Mouse (Mus musculus): ENCODE measurements around the gene Gm17190.
"Not testable (repeated sequence)": the region's sequence is repeated elsewhere in the genome, so short reads cannot be mapped to it uniquely, and the experiment has no call there.

The Gm17190 gene

GRCm38 (mm10) chr13:96081754-96082153, at the start of gene Gm17190:
TSS of gene Gm17190 (plus strand) at chr13:96082054.
- DNase-seq (ENCODE audit: low spot score): not testable (repeated sequence)

- DNase-seq (ENCODE audit: low spot score): no peak
Measured at GRCm38 (mm10) chr13:96039536-96039935, 42.3 kb upstream of the Gm17190 start.

- DNase-seq (ENCODE audit: low spot score): no peak
Measured at GRCm38 (mm10) chr13:96040275-96041042, 41.4 kb upstream of the Gm17190 start.

- DNase-seq (ENCODE audit: low spot score): peak; percentile 3
Measured at GRCm38 (mm10) chr13:96045396-96045795, 36.5 kb upstream of the Gm17190 start.

GRCm38 (mm10) chr13:96052755-96053154, 29.1 kb upstream of the Gm17190 start:
- DNase-seq (ENCODE audit: low spot score): no peak

GRCm38 (mm10) chr13:96073555-96073954, 8.3 kb upstream of the Gm17190 start:
- DNase-seq (ENCODE audit: low spot score): no peak

- not testable (repeated sequence) for DNase-seq (ENCODE audit: low spot score)
Measured at GRCm38 (mm10) chr13:96081276-96081675, 578 bp upstream of the Gm17190 start, which contains the start of gene Gm20075. TSS of gene Gm20075 (minus strand) at chr13:96081376.

GRCm38 (mm10) chr13:96085581-96086302, 3.9 kb downstream of the Gm17190 start:
- DNase-seq (ENCODE audit: low spot score): no peak

GRCm38 (mm10) chr13:96090929-96091328, 9.1 kb downstream of the Gm17190 start:
- DNase-seq (ENCODE audit: low spot score): no peak

GRCm38 (mm10) chr13:96106367-96106766, 24.5 kb downstream of the Gm17190 start:
- DNase-seq (ENCODE audit: low spot score): no peak

- DNase-seq (ENCODE audit: low spot score): no peak
Measured at GRCm38 (mm10) chr13:96110767-96111166, 28.9 kb downstream of the Gm17190 start.

GRCm38 (mm10) chr13:96112711-96113110, 30.9 kb downstream of the Gm17190 start:
- DNase-seq (ENCODE audit: low spot score): no peak

GRCm38 (mm10) chr13:96125011-96125410, 43.2 kb downstream of the Gm17190 start:
- no peak for DNase-seq (ENCODE audit: low spot score)

GRCm38 (mm10) chr13:96126669-96127068, 44.8 kb downstream of the Gm17190 start:
- no peak for DNase-seq (ENCODE audit: low spot score)

GRCm38 (mm10) chr13:96129081-96129480, 47.2 kb downstream of the Gm17190 start:
- no peak for DNase-seq (ENCODE audit: low spot score)

- DNase-seq (ENCODE audit: low spot score): peak; percentile 71
Measured at GRCm38 (mm10) chr13:96131050-96131449, 49.2 kb downstream of the Gm17190 start.

- peak; percentile 14 for DNase-seq (ENCODE audit: low spot score)
Measured at GRCm38 (mm10) chr13:96131911-96132310, 50.1 kb downstream of the Gm17190 start.

GRCm38 (mm10) chr13:96132401-96132816, 50.6 kb downstream of the Gm17190 start, which contains the start of gene Sv2c:
TSS of gene Sv2c (minus strand) at chr13:96132577.
- peak; percentile 83 for DNase-seq (ENCODE audit: low spot score)
